Mouse (Mus musculus) C2C12 (cell line): Measurements from ENCODE around the gene Svbp.
A peak's percentile ranks its signal among the peaks of the same experiment; 100 is the strongest.

Experiments
- CEBPB ChIP-seq: IDR thresholded peaks from one replicate; pipeline ENCODE4 v1.6.1; 2011; ENCODE audit warnings: low read depth, mild to moderate bottlenecking, control low read depth, moderate library complexity
- CTCF ChIP-seq: IDR thresholded peaks from one replicate; pipeline ENCODE4 v1.5.1; 2011; ENCODE audit not compliant: control insufficient read depth, insufficient read depth, insufficient read length
- FOSL1 ChIP-seq: IDR thresholded peaks from one replicate; pipeline ENCODE4 v1.8.0; 2011; ENCODE audit warnings: mild to moderate bottlenecking, low read length; ENCODE audit not compliant: poor library complexity, insufficient read depth, severe bottlenecking
- MAX ChIP-seq: IDR thresholded peaks from one replicate; pipeline ENCODE4 v1.6.1; 2011; ENCODE audit warnings: mild to moderate bottlenecking, control low read depth
- MYOD1 ChIP-seq: IDR thresholded peaks from one replicate; pipeline ENCODE4 v1.6.1; 2011; ENCODE audit warnings: low read depth; ENCODE audit not compliant: control insufficient read depth, insufficient read length
- MYOG ChIP-seq: IDR thresholded peaks from one replicate; pipeline ENCODE4 v1.6.1; 2011; ENCODE audit not compliant: control insufficient read depth, insufficient read length; ENCODE audit errors: extremely low read depth
- USF1 ChIP-seq: IDR thresholded peaks from one replicate; pipeline ENCODE4 v1.6.1; 2011; ENCODE audit warnings: low read depth, mild to moderate bottlenecking, control low read depth, moderate library complexity

GRCm38 (mm10) chr4:119146816-119147215, 48.3 kb upstream of the Svbp start:
- TF ChIP-seq CTCF (no peak), MAX (no peak), MYOD1 (no peak), USF1 (no peak), CEBPB (no peak), FOSL1 (peak; percentile 48), MYOG (no peak)
